Mouse (Mus musculus) E14TG2a.4 (cell line): ENCODE measurements around the gene Rab3d.

ENCODE experiments used
- CTCF ChIP-seq: conservative IDR thresholded peaks from 2 replicates; pipeline ENCODE4 v1.5.1; 2014; ENCODE audit warnings: low read length
- NANOG ChIP-seq: IDR thresholded peaks from 2 replicates; pipeline ENCODE4 v1.6.1; 2014; ENCODE audit warnings: borderline replicate concordance, low read length, mixed read lengths
- POU5F1 ChIP-seq: IDR thresholded peaks from 2 replicates; pipeline ENCODE4 v1.6.1; 2014; ENCODE audit warnings: low read length, borderline replicate concordance

DNA sequence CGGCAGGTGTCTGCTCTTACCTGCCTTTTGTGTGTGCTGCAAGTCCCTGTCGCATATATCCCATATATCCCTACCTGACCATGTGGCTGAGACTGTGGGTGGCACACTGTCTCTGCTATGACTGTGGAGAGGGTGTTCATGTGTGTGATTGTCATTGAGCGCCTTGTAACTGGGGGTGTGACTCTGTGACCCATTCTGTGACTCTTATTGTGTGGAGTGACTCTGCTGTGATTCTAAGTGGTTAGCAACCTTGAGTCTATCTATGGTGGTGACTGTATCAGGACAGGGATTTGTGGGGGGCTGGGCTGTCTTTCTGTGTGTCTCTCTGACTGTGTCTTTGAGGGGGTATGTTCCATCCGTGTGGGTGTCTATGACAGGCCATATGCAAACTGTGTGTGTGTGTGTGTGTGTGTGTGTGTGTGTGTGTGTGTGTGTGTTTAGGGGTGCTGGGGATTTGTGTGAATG, 19.8 kb upstream of the Rab3d start:
- TF ChIP-seq CTCF (no peak), POU5F1 (no peak), NANOG (no peak)
